Mouse (Mus musculus) frontal cortex, postnatal 14 days (tissue): ENCODE data around the gene Hexim2.

ENCODE experiments used
- DNase-seq, 2 experiments: peaks; one replicate each; pipeline ENCODE4 v3.0.0; 2022; ENCODE audit warnings: low spot score in 2 of 2

The Hexim2 gene

GRCm38 (mm10) chr11:103173041-103173770, 41.0 kb downstream of the Hexim2 start:
- no peak for DNase-seq

- no peak for DNase-seq
Measured at GRCm38 (mm10) chr11:103173771-103174344, 41.6 kb downstream of the Hexim2 start.

- DNase-seq, result no peak
Measured at GRCm38 (mm10) chr11:103174411-103174832, 42.2 kb downstream of the Hexim2 start.

- DNase-seq, result no peak
Measured at GRCm38 (mm10) chr11:103174891-103175391, 42.7 kb downstream of the Hexim2 start.

- DNase-seq, result no peak
Measured at GRCm38 (mm10) chr11:103175688-103176442, 43.6 kb downstream of the Hexim2 start.

- DNase-seq, result no peak
Measured at GRCm38 (mm10) chr11:103176510-103176909, 44.3 kb downstream of the Hexim2 start.

- no peak for DNase-seq
Measured at GRCm38 (mm10) chr11:103177216-103177615, 45.0 kb downstream of the Hexim2 start.

GRCm38 (mm10) chr11:103177815-103178485, 45.7 kb downstream of the Hexim2 start:
- no peak for DNase-seq

- no peak for DNase-seq
Measured at GRCm38 (mm10) chr11:103178748-103179147, 46.5 kb downstream of the Hexim2 start.

GRCm38 (mm10) chr11:103180426-103180825, 48.2 kb downstream of the Hexim2 start:
- DNase-seq, result no peak

GRCm38 (mm10) chr11:103181349-103181748, 49.1 kb downstream of the Hexim2 start:
- DNase-seq, result no peak

GRCm38 (mm10) chr11:103181911-103182310, 49.7 kb downstream of the Hexim2 start:
- DNase-seq, result no peak

GRCm38 (mm10) chr11:103184891-103185290, 52.7 kb downstream of the Hexim2 start:
- DNase-seq, result no peak
